ENCODE assay signal across 8 mouse cellular contexts in genomic region chr6:87522236-87522635, GRCm38 (mm10). TPM values are rescaled to one million over a fixed set of nuclear protein-coding genes. Genes with fewer than 3 reads are reported as not detected.
DNase-seq lines count a peak whose midpoint lies in the region; ATAC-seq and TF ChIP-seq lines count a peak whose summit lies in the region.

No protein-coding gene starts in this region.

- DNase-seq in cerebellum, adult 2 months = peak; percentile 13 to 39
- no peak for DNase-seq in liver, postnatal 0 days
- no peak for DNase-seq in liver
- peak; percentile 19 for DNase-seq in cerebellum, adult 8-10 months
- DNase-seq in kidney, postnatal 0 days (ENCODE audit: low spot score) = peak; percentile 76
- peak; percentile 80 for DNase-seq in lung, postnatal 36 days

- no peak overlapping the region for H3K4me3 ChIP-seq in cerebellum, adult 2 months (replicated peaks; ENCODE audit: insufficient read depth, low read depth, low read length)
- no peak overlapping the region for H3K4me3 ChIP-seq in liver, postnatal 0 days (ENCODE audit: low read depth, low read length)
- no peak overlapping the region for H3K4me3 ChIP-seq in kidney, postnatal 0 days (replicated peaks; ENCODE audit: low read depth, low read length)

- TF ChIP-seq CTCF in cerebellum, adult 2 months (IDR thresholded peaks at IDR 0.05; ENCODE audit: borderline replicate concordance, insufficient read depth, low read depth, low read length) = peak; percentile 25; the same call in 1 of the 2 replicates
- TF ChIP-seq CTCF in liver, postnatal 0 days (IDR thresholded peaks at IDR 0.05; ENCODE audit: low read depth) = peak; percentile 66
- TF ChIP-seq CTCF in kidney, postnatal 0 days (IDR thresholded peaks at IDR 0.05; ENCODE audit: low read depth) = peak; percentile 82

- TF ChIP-seq EP300 in liver, postnatal 0 days (IDR thresholded peaks at IDR 0.05; ENCODE audit: low read depth) = no peak

- no peaks in the 10 kb centered on the region for H3K4me1 ChIP-seq in cerebellum, adult 2 months (ENCODE audit: control insufficient read depth, insufficient read depth, low read length)
- peaks cover 24% of the 10 kb centered on the region for H3K4me1 ChIP-seq in liver, postnatal 0 days (ENCODE audit: insufficient read depth)
- H3K4me1 ChIP-seq in kidney, postnatal 0 days (replicated peaks; ENCODE audit: insufficient read depth, low read length) = no peaks in the 10 kb centered on the region

- H3K27me3 ChIP-seq in cerebellum, adult 2 months (ENCODE audit: control insufficient read depth, insufficient read depth, low read length) = no peaks in the 10 kb centered on the region
- no peaks in the 10 kb centered on the region for H3K27me3 ChIP-seq in liver, postnatal 0 days (ENCODE audit: insufficient read depth, low read length)
- no peaks in the 10 kb centered on the region for H3K27me3 ChIP-seq in kidney, postnatal 0 days (ENCODE audit: insufficient read depth, low read length)

- no peak for TF ChIP-seq POLR2A in cerebellum, adult 2 months (IDR thresholded peaks at IDR 0.05; ENCODE audit: borderline replicate concordance, insufficient read depth, low read length)

- H3K4me2 ChIP-seq in liver, postnatal 0 days (ENCODE audit: low read depth, low read length) = no peak overlapping the region
- H3K4me2 ChIP-seq in kidney, postnatal 0 days (ENCODE audit: low read length) = no peak overlapping the region

- WGBS in cerebellum, adult 2 months = 27% methylated on average over 3 of the region's 3 CpGs
- 18% methylated on average over 3 of the region's 3 CpGs for WGBS in liver, postnatal 0 days (ENCODE audit: insufficient replicate concordance)
- WGBS in kidney, postnatal 0 days = 24% methylated on average over 3 of the region's 3 CpGs

- H3K36me3 ChIP-seq in liver, postnatal 0 days (replicated peaks; ENCODE audit: insufficient read depth, low read length) = 0 out of 2 replicates have a peak, but pooled peaks cover 3% of the 10 kb centered on the region
- no peaks in the 10 kb centered on the region for H3K36me3 ChIP-seq in kidney, postnatal 0 days (ENCODE audit: insufficient read depth, low read length)

- no peaks in the 10 kb centered on the region for H3K9me3 ChIP-seq in liver, postnatal 0 days (ENCODE audit: low read length)
- no peaks in the 10 kb centered on the region for H3K9me3 ChIP-seq in kidney, postnatal 0 days (replicated peaks; ENCODE audit: low read length)

- no peak for ATAC-seq in cerebellum, adult (ENCODE audit: insufficient number of reproducible peaks, low FRiP score, low TSS enrichment)
- no peak for ATAC-seq in liver, postnatal 0 days
- no peak for ATAC-seq in kidney, postnatal 0 days (replicated peaks; ENCODE audit: low FRiP score, low read depth)
- no peak for ATAC-seq in monocyte, adult 5-6 weeks (replicated peaks; ENCODE audit: insufficient number of reproducible peaks, low FRiP score, low TSS enrichment, poor library complexity, severe bottlenecking)

- no peak overlapping the region for H3K27ac ChIP-seq in cerebellum, adult 2 months (ENCODE audit: insufficient read depth, low read length)
- no peak overlapping the region for H3K27ac ChIP-seq in liver, postnatal 0 days (ENCODE audit: low read depth)
- no peak overlapping the region for H3K27ac ChIP-seq in kidney, postnatal 0 days

- no peak overlapping the region for H3K9ac ChIP-seq in liver, postnatal 0 days (replicated peaks)
- no peak overlapping the region for H3K9ac ChIP-seq in kidney, postnatal 0 days (ENCODE audit: low read depth, low read length)

RNA-seq across cellular contexts. Expression of gene Arhgap25, which starts 10.8 kb away (rescaled TPM):
- polyA plus RNA-seq in cerebellum, adult 2 months (2012; rRNA removed) = 0.39 and 0.70 TPM in 2 replicates
- polyA plus RNA-seq in liver, postnatal 0 days (2015; fragmentation: Nextera tagmentation; extraction: Ambion mirVana) = 6.0 TPM in 2 replicates
- 4.1 and 4.4 TPM in 2 replicates for polyA plus RNA-seq in kidney, postnatal 0 days (2015; fragmentation: Nextera tagmentation; extraction: Ambion mirVana)
- 138 to 220 TPM (median 146 TPM) in 3 replicates for total RNA-seq in monocyte, adult 5-6 weeks (2017)

Comparison
In these comparisons a context has a peak if more than half of its experiments do, and no peak if none do; other contexts are left out.
1. DNase-seq: peak in cerebellum, adult 2 months (2 of 2), cerebellum, adult 8-10 months (single experiment), kidney, postnatal 0 days (single experiment) and lung, postnatal 36 days (single experiment); none in liver, postnatal 0 days (single experiment) and liver (single experiment).
2. CTCF ChIP-seq: peak in every context shown above with its lines; median percentile 82 in kidney, postnatal 0 days; 66 in liver, postnatal 0 days; 25 in cerebellum, adult 2 months.